Mouse (Mus musculus) liver, postnatal 0 days (tissue): ENCODE results near the gene Fibp.
A peak's percentile ranks its signal among the peaks of the same experiment; 100 is the strongest.

ENCODE experiments used
- CTCF ChIP-seq: sonication (generic); IDR thresholded peaks from 2 replicates; pipeline ENCODE4 v1.5.1; 2016; ENCODE audit warnings: antibody characterized with exemption, low read depth
- EP300 ChIP-seq: IDR thresholded peaks from 2 replicates; pipeline ENCODE4 v1.6.1; 2016; ENCODE audit warnings: antibody characterized with exemption, low read depth, mild to moderate bottlenecking

GRCm38 (mm10) chr19:5428083-5428482 is 32.3 kb upstream of the Fibp start:
- TF ChIP-seq EP300 = no peak
- TF ChIP-seq CTCF = peak; percentile 68
